13 mouse cellular contexts compared by ENCODE assay signal in the genomic region with DNA sequence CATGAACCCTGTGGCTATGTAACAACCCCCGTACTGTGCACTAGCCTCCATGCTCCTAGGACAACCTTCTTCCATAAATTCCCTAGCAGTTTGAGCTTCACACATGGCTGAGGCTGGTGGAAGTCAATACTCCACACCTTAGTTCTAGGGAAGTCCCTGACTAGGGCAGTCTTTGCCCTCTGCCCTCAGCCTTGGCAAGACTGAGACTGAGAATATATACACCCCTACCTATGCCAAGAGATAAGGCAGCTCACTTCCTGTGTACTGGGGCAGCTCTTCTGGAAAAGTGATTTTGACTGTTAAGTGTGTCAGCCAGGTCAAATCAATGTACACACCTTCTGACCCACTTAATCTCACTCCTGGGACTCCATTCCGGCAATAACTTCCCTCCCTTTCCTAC. TPM values are rescaled to one million over a fixed set of nuclear protein-coding genes. Genes with fewer than 3 reads are reported as not detected.
DNase-seq lines count a peak whose midpoint lies in the region; ATAC-seq and TF ChIP-seq lines count a peak whose summit lies in the region.
"Had no signal": no experiment of that assay in that cellular context is flagged by ENCODE, and none has a peak within 500 bp of the region (broad histone marks: within the 10 kb centered on the region; RNA-seq: fewer than 3 reads in every experiment).

No protein-coding gene starts in this region.

- H3K4me1 ChIP-seq in kidney, adult 2 months (ENCODE audit: control insufficient read depth, insufficient read depth, low read length) = peaks cover 59% of the 10 kb centered on the region
- peaks cover 12% of the 10 kb centered on the region; the same call in 1 of the 2 replicates for H3K4me1 ChIP-seq in intestine, embryonic 14.5 days (replicated peaks; ENCODE audit: control insufficient read depth, insufficient read depth, low read length)

- H3K27me3 ChIP-seq in kidney, adult 2 months (replicated peaks; ENCODE audit: control insufficient read depth, insufficient read depth, low read length) = no peaks in the 10 kb centered on the region
- H3K27me3 ChIP-seq in intestine, embryonic 14.5 days (replicated peaks; ENCODE audit: control insufficient read depth, insufficient read depth, low read length) = no peaks in the 10 kb centered on the region
- H3K27me3 ChIP-seq: midbrain, embryonic 13.5 days had no signal

- ATAC-seq in intestine, embryonic 14.5 days (replicated peaks; ENCODE audit: low FRiP score, low TSS enrichment, low read depth) = 0 out of 2 replicates have a peak, but pooled peaks have one; percentile 40
- ATAC-seq in megakaryocyte progenitor cell, adult 5-6 weeks (replicated peaks; ENCODE audit: poor library complexity) = peak; percentile 20
- no peak for ATAC-seq in monocyte, adult 5-6 weeks (replicated peaks; ENCODE audit: insufficient number of reproducible peaks, low FRiP score, low TSS enrichment, poor library complexity, severe bottlenecking)
- ATAC-seq: hindbrain, embryonic 16.5 days; midbrain, embryonic 13.5 days had no signal

- no peak overlapping the region for H3K27ac ChIP-seq in kidney, adult 2 months (ENCODE audit: insufficient read depth, low read depth, low read length)
- no peak overlapping the region for H3K27ac ChIP-seq in intestine, embryonic 14.5 days (ENCODE audit: low read depth)
- H3K27ac ChIP-seq: limb, embryonic 10.5 days; midbrain, embryonic 13.5 days had no signal

- H3K4me2 ChIP-seq in intestine, embryonic 14.5 days (ENCODE audit: low read length) = no peak overlapping the region
- H3K4me2 ChIP-seq: midbrain, embryonic 13.5 days had no signal

- no peaks in the 10 kb centered on the region for H3K9me3 ChIP-seq in intestine, embryonic 14.5 days (ENCODE audit: control insufficient read depth, low read length)
- H3K9me3 ChIP-seq: limb, embryonic 10.5 days; midbrain, embryonic 13.5 days had no signal

- DNase-seq in kidney, adult 2 months = peak; percentile 62
- DNase-seq in kidney, adult 18-20 months = no peak
- DNase-seq in CD4-positive, CD25-positive, alpha-beta regulatory T cell, adult 2 months (ENCODE audit: low read depth, low spot score) = peak; percentile 56
- no peak for DNase-seq in intestine, embryonic 14.5 days (ENCODE audit: low spot score)
- no peak for DNase-seq in ovary, postnatal 36 days (ENCODE audit: low spot score)
- DNase-seq in cerebellum, postnatal 25 days = no peak
- DNase-seq: adrenal gland, postnatal 25 days; gastrocnemius, postnatal 36 days had no signal

- H3K4me3 ChIP-seq in kidney, adult 2 months (ENCODE audit: insufficient read depth, low read depth, low read length) = no peak overlapping the region
- H3K4me3 ChIP-seq in intestine, embryonic 14.5 days (ENCODE audit: low read depth, low read length) = no peak overlapping the region
- H3K4me3 ChIP-seq: limb, embryonic 10.5 days; midbrain, embryonic 13.5 days had no signal

- H3K9ac ChIP-seq in intestine, embryonic 14.5 days (ENCODE audit: low read length) = no peak overlapping the region
- H3K9ac ChIP-seq: midbrain, embryonic 13.5 days had no signal

- TF ChIP-seq POLR2A in kidney, adult 2 months (IDR thresholded peaks at IDR 0.05; ENCODE audit: low read depth, low read length) = no peak

- no peak for TF ChIP-seq CTCF in kidney, adult 2 months (conservative IDR thresholded peaks at IDR 0.05; ENCODE audit: insufficient read depth, insufficient read length, low read depth, low read length)

- WGBS in kidney, adult 2 months = 15% methylated on average over 2 of the region's 2 CpGs
- 46% methylated on average over 2 of the region's 2 CpGs for WGBS in intestine, embryonic 14.5 days

- no peaks in the 10 kb centered on the region for H3K36me3 ChIP-seq in kidney, adult 2 months (ENCODE audit: control insufficient read depth, insufficient read depth, low read length)
- peaks cover 1% of the 10 kb centered on the region for H3K36me3 ChIP-seq in intestine, embryonic 14.5 days (ENCODE audit: control insufficient read depth, insufficient read depth, low read length)
- H3K36me3 ChIP-seq: midbrain, embryonic 13.5 days had no signal

RNA-seq across cellular contexts. Expression of gene Sh2d4b, which starts 34.0 kb away (rescaled TPM):
- 0.83 and 0.94 TPM in 2 replicates for polyA plus RNA-seq in kidney, adult 2 months (2012; rRNA removed)
- 0.46 and 0.70 TPM in 2 replicates for polyA plus RNA-seq in intestine, embryonic 14.5 days (2014; fragmentation: Nextera tagmentation; extraction: Ambion mirVana)
- 0.17 TPM in 1 of 2 replicates, not detected in the other for total RNA-seq in megakaryocyte progenitor cell, adult 5-6 weeks (2015)
- total RNA-seq in megakaryocyte progenitor cell, adult 5-6 weeks (2017) = not detected in 2 replicates
- 1.1 to 4.8 TPM (median 1.5 TPM) in 3 replicates for total RNA-seq in monocyte, adult 5-6 weeks (2017)

RNA-seq across cellular contexts. Expression of gene Tspan14, which starts 39.6 kb away (rescaled TPM):
- polyA plus RNA-seq in kidney, adult 2 months (2012; rRNA removed) = 119 and 121 TPM in 2 replicates
- 71.4 and 76.1 TPM in 2 replicates for polyA plus RNA-seq in intestine, embryonic 14.5 days (2014; fragmentation: Nextera tagmentation; extraction: Ambion mirVana)
- total RNA-seq in megakaryocyte progenitor cell, adult 5-6 weeks (2015) = 30.7 and 36.6 TPM in 2 replicates
- 35.6 and 42.0 TPM in 2 replicates for total RNA-seq in megakaryocyte progenitor cell, adult 5-6 weeks (2017)
- 52.3 to 82.1 TPM (median 68.3 TPM) in 3 replicates for total RNA-seq in monocyte, adult 5-6 weeks (2017)

Comparison
In these comparisons a context has a peak if more than half of its experiments do, and no peak if none do; other contexts are left out.
1. DNase-seq: peak in kidney, adult 2 months (single experiment) and CD4-positive, CD25-positive, alpha-beta regulatory T cell, adult 2 months (single experiment); none in kidney, adult 18-20 months (single experiment), intestine, embryonic 14.5 days (single experiment), ovary, postnatal 36 days (single experiment) and cerebellum, postnatal 25 days (0 of 2).